Mouse (Mus musculus): ENCODE measurements around the gene Ggcx. TPM values are rescaled to one million over a fixed set of nuclear protein-coding genes. Genes with fewer than 3 reads are reported as not detected.
A peak's percentile ranks its signal among the peaks of the same experiment; 100 is the strongest.

The Ggcx gene
- 21.5 and 22.1 TPM in 2 replicates for polyA plus RNA-seq (2015; fragmentation: Nextera tagmentation; extraction: Ambion mirVana)

- H3K4me2 ChIP-seq: peak within 1 kb of the TSS; percentile 89
- no peaks in the 10 kb centered on the region for H3K27me3 ChIP-seq
- H3K4me3 ChIP-seq: peak within 1 kb of the TSS; percentile 69
- H3K9me3 ChIP-seq: no peaks in the 10 kb centered on the region
- H3K4me1 ChIP-seq (replicated peaks): peaks cover 24% of the 10 kb centered on the region
- ATAC-seq (ENCODE audit: low read depth): peak; percentile 95
- WGBS: 2% methylated on average over 33 of the region's 33 CpGs
- H3K27ac ChIP-seq (replicated peaks): peak within 1 kb of the TSS; percentile 70
- H3K9ac ChIP-seq: peak within 1 kb of the TSS; percentile 88
- H3K36me3 ChIP-seq: peaks cover 17% of the 10 kb centered on the region
Observed at GRCm38 (mm10) chr6:72414076-72414756, at the start of gene Ggcx. Gene Ggcx, plus strand, starts transcription at chr6:72414308.

DNA sequence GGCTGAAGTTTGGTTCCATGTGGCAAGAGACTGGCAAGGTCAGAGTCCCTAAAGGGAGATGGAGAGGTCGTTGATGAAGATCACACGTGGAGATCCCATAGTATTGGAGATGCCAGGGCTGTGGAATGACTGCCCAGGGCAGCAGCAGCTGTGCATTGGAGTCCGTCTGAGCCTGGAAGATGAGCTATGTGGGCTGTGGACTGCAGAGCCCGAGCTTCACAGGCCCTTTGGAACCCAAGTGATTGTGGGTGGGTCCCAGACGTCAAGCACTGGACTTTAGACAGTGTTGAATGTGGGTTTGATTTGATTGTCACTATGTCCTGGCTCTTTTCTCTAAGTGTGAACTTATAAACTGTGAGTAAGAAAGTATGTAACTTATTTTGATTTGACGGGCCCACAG lies 49.1 kb upstream of the Ggcx start:
- Histone ChIP-seq H3K9me3 (no peaks in the 10 kb centered on the region), H3K9ac (no peak overlapping the region), H3K4me3 (no peak overlapping the region), H3K4me2 (no peak overlapping the region), H3K36me3 (peaks cover 8% of the 10 kb centered on the region), H3K27me3 (no peaks in the 10 kb centered on the region), H3K4me1 (replicated peaks) (peaks cover 24% of the 10 kb centered on the region), H3K27ac (replicated peaks) (no peak overlapping the region)
- 64% methylated on average over 6 of the region's 6 CpGs for WGBS
- no peak for ATAC-seq (ENCODE audit: low read depth)

GRCm38 (mm10) chr6:72366304-72366703 lies 47.8 kb upstream of the Ggcx start:
- WGBS: 72% methylated on average over 3 of the region's 3 CpGs

GRCm38 (mm10) chr6:72366844-72367443 lies 47.2 kb upstream of the Ggcx start, which contains the start of gene Rnf181:
Gene Rnf181, minus strand, starts transcription at chr6:72366956.
- Histone ChIP-seq H3K4me1 (replicated peaks) (peaks cover 15% of the 10 kb centered on the region), H3K4me3 (no peak within 1 kb of the TSS), H3K9ac (no peak within 1 kb of the TSS), H3K27ac (replicated peaks) (no peak within 1 kb of the TSS), H3K4me2 (no peak within 1 kb of the TSS), H3K27me3 (no peaks in the 10 kb centered on the region), H3K9me3 (no peaks in the 10 kb centered on the region), H3K36me3 (no peaks in the 10 kb centered on the region)
- no peak for ATAC-seq (ENCODE audit: low read depth)
- WGBS: 73% methylated on average over 4 of the region's 4 CpGs

More at GRCm38 (mm10) chr6:72366304-72366703, 47.8 kb upstream of the Ggcx start:
- Histone ChIP-seq H3K36me3 (no peaks in the 10 kb centered on the region), H3K4me1 (replicated peaks) (peaks cover 19% of the 10 kb centered on the region), H3K27ac (replicated peaks) (no peak overlapping the region), H3K9me3 (no peaks in the 10 kb centered on the region), H3K27me3 (no peaks in the 10 kb centered on the region), H3K9ac (no peak overlapping the region), H3K4me3 (no peak overlapping the region), H3K4me2 (no peak overlapping the region)
- ATAC-seq (ENCODE audit: low read depth): no peak

DNA sequence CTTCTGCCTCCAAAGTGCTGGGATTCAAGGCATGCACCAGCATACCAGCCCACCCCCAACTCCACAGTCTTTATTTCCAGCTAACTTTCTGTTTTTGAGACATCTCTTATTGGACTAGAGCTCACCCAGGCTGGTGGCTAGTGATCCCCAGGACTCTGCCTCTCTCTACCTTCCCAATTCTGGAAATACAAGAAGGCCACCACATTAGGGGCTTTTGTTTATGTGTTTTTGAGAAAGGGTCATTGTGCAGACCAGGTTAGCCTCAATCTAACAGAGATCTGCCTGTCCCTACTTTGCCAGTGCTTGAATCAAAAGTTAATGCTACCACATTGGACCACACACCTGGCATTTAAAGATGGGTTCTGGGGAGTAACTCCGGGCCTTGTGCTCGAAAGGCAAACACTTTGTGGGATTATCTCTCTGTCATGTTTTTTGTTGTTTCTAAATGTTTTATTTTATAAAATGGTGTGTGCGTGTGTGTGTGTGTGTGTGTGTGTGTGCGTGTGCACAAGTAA lies 46.6 kb upstream of the Ggcx start:
- H3K27ac ChIP-seq (replicated peaks): no peak overlapping the region
- H3K9ac ChIP-seq: no peak overlapping the region
- H3K36me3 ChIP-seq: no peaks in the 10 kb centered on the region
- H3K4me2 ChIP-seq: no peak overlapping the region
- H3K4me1 ChIP-seq (replicated peaks): peaks cover 15% of the 10 kb centered on the region
- ATAC-seq (ENCODE audit: low read depth): no peak
- H3K9me3 ChIP-seq: no peaks in the 10 kb centered on the region
- no peak overlapping the region for H3K4me3 ChIP-seq
- H3K27me3 ChIP-seq: no peaks in the 10 kb centered on the region
- 74% methylated on average over 4 of the region's 4 CpGs for WGBS

DNA sequence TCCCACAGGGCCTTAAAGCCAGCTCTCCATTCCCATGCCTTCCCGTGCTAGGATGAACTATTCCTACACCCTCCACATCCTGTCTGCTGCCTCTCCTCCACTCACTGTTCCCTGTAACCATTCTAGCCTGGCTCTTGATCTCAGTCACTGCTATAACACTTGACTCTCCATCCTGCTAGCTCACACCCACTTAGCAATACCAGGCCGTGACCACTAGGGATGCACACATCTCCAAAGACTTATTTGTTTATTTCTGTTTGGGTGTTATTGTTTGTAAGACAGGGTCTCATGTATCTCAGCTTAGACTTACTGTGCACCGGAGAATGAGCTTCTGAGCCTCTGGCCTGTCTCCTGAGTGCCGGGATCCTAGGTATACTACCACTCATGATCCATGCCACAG lies 44.6 kb upstream of the Ggcx start:
- Histone ChIP-seq H3K4me1 (replicated peaks) (peaks cover 9% of the 10 kb centered on the region; the same call in 1 of the 2 replicates), H3K27ac (replicated peaks) (no peak overlapping the region), H3K4me2 (no peak overlapping the region), H3K9ac (no peak overlapping the region), H3K4me3 (no peak overlapping the region), H3K9me3 (no peaks in the 10 kb centered on the region), H3K27me3 (no peaks in the 10 kb centered on the region), H3K36me3 (no peaks in the 10 kb centered on the region)
- ATAC-seq (ENCODE audit: low read depth): no peak
- WGBS: 79% methylated on average over 4 of the region's 4 CpGs

DNA sequence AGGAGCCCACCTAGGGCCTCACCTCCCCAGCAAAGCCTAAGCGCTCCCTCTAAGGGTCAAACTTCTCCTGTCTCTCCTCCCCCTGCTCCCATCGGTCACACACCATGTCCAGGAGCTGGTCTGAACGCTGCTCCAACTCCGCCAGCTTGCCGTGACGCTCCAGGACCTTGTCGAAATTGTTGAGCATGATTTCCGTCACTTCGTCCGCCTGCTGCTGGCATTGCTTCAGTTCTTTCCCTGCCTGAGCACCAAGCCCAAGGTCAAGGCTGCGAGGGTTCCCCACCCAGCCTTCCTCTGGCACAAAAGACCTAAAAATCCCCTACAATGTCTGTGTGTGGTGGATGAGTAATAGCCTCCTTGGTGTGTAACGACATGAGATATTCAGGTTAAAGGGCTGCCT lies 44.0 kb upstream of the Ggcx start:
- WGBS: 81% methylated on average over 12 of the region's 12 CpGs

GRCm38 (mm10) chr6:72371147-72371546 lies 43.0 kb upstream of the Ggcx start:
- Histone ChIP-seq H3K4me1 (replicated peaks) (peaks cover 9% of the 10 kb centered on the region; the same call in 1 of the 2 replicates), H3K27ac (replicated peaks) (0 out of 2 replicates have a peak overlapping the region, but pooled peaks have one; percentile 7), H3K4me3 (no peak overlapping the region), H3K9ac (no peak overlapping the region), H3K4me2 (no peak overlapping the region), H3K27me3 (no peaks in the 10 kb centered on the region), H3K9me3 (no peaks in the 10 kb centered on the region), H3K36me3 (no peaks in the 10 kb centered on the region)
- no peak for ATAC-seq (ENCODE audit: low read depth)
- WGBS: 51% methylated on average over 5 of the region's 5 CpGs

More for the DNA sequence above, 44.0 kb upstream of the Ggcx start:
- ATAC-seq (ENCODE audit: low read depth): no peak
- H3K4me2 ChIP-seq: no peak overlapping the region
- no peak overlapping the region for H3K9ac ChIP-seq
- H3K4me1 ChIP-seq (replicated peaks): peaks cover 9% of the 10 kb centered on the region; the same call in 1 of the 2 replicates
- H3K9me3 ChIP-seq: no peaks in the 10 kb centered on the region
- H3K27ac ChIP-seq (replicated peaks): no peak overlapping the region
- no peaks in the 10 kb centered on the region for H3K36me3 ChIP-seq
- H3K4me3 ChIP-seq: no peak overlapping the region
- no peaks in the 10 kb centered on the region for H3K27me3 ChIP-seq

GRCm38 (mm10) chr6:72371571-72371970 lies 42.5 kb upstream of the Ggcx start:
- Histone ChIP-seq H3K27ac (replicated peaks) (0 out of 2 replicates have a peak overlapping the region, but pooled peaks have one; percentile 7), H3K9ac (no peak overlapping the region), H3K4me2 (no peak overlapping the region), H3K4me3 (no peak overlapping the region), H3K9me3 (no peaks in the 10 kb centered on the region), H3K27me3 (no peaks in the 10 kb centered on the region), H3K4me1 (replicated peaks) (peaks cover 9% of the 10 kb centered on the region; the same call in 1 of the 2 replicates), H3K36me3 (no peaks in the 10 kb centered on the region)
- ATAC-seq (ENCODE audit: low read depth): no peak
- WGBS: 40% methylated on average over 1 of the region's 1 CpGs

- Histone ChIP-seq H3K4me2 (no peak overlapping the region), H3K27me3 (no peaks in the 10 kb centered on the region), H3K27ac (replicated peaks) (no peak overlapping the region), H3K4me3 (no peak overlapping the region), H3K36me3 (no peaks in the 10 kb centered on the region), H3K9me3 (no peaks in the 10 kb centered on the region), H3K9ac (no peak overlapping the region), H3K4me1 (replicated peaks) (peaks cover 9% of the 10 kb centered on the region; the same call in 1 of the 2 replicates)
- no peak for ATAC-seq (ENCODE audit: low read depth)
- 85% methylated on average over 4 of the region's 4 CpGs for WGBS
Observed at GRCm38 (mm10) chr6:72373184-72373583, 40.9 kb upstream of the Ggcx start.

- no peak for ATAC-seq (ENCODE audit: low read depth)
- Histone ChIP-seq H3K4me1 (replicated peaks) (peaks cover 9% of the 10 kb centered on the region; the same call in 1 of the 2 replicates), H3K27ac (replicated peaks) (no peak overlapping the region), H3K9me3 (no peaks in the 10 kb centered on the region), H3K9ac (no peak overlapping the region), H3K27me3 (peaks cover 8% of the 10 kb centered on the region), H3K4me3 (no peak overlapping the region), H3K4me2 (no peak overlapping the region), H3K36me3 (no peaks in the 10 kb centered on the region)
- 74% methylated on average over 7 of the region's 7 CpGs for WGBS
Observed at GRCm38 (mm10) chr6:72374206-72374605, 39.9 kb upstream of the Ggcx start.

DNA sequence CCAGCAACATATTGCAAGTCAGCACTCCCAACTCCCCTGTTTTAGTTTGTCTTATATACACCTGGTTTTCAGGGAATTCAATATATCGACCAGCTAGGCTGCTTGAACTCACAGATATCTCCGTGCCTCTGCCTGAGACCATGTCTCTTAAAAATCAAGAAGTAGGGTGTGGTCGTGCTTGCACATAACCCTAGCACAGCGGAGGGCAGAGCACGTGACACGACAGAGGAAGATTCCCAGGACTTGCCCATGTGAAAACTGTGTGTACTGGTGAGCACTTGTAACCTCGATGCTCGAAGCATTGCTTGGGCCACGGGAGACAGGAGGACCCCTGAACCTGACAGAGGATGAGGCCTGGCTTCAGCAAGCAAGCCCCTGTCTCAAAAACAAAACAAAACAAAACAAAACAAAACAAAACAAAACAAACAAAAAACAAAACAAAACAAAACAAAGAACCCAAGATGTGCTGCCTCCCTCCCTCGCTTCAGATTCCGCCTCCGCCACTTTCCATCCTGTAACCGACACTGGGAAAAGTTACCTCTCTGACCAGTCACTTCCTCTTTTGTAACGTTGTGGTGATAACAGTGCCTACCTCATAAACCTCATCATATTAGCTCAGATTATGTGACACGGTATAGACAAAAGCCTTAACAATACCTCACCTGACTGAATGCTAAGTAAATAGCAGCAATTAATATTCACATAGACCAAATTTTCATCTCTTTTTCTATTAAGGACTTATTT lies 39.1 kb upstream of the Ggcx start:
- ATAC-seq (ENCODE audit: low read depth): no peak
- peaks cover 16% of the 10 kb centered on the region for H3K27me3 ChIP-seq
- no peak overlapping the region for H3K9ac ChIP-seq
- no peaks in the 10 kb centered on the region for H3K36me3 ChIP-seq
- no peaks in the 10 kb centered on the region for H3K9me3 ChIP-seq
- WGBS: 81% methylated on average over 15 of the region's 15 CpGs
- no peak overlapping the region for H3K4me3 ChIP-seq
- H3K4me2 ChIP-seq: no peak overlapping the region
- peaks cover 12% of the 10 kb centered on the region for H3K4me1 ChIP-seq (replicated peaks)
- no peak overlapping the region for H3K27ac ChIP-seq (replicated peaks)
